Mouse (Mus musculus): ENCODE results near the gene Sh3yl1.

Gene Sh3yl1

DNA sequence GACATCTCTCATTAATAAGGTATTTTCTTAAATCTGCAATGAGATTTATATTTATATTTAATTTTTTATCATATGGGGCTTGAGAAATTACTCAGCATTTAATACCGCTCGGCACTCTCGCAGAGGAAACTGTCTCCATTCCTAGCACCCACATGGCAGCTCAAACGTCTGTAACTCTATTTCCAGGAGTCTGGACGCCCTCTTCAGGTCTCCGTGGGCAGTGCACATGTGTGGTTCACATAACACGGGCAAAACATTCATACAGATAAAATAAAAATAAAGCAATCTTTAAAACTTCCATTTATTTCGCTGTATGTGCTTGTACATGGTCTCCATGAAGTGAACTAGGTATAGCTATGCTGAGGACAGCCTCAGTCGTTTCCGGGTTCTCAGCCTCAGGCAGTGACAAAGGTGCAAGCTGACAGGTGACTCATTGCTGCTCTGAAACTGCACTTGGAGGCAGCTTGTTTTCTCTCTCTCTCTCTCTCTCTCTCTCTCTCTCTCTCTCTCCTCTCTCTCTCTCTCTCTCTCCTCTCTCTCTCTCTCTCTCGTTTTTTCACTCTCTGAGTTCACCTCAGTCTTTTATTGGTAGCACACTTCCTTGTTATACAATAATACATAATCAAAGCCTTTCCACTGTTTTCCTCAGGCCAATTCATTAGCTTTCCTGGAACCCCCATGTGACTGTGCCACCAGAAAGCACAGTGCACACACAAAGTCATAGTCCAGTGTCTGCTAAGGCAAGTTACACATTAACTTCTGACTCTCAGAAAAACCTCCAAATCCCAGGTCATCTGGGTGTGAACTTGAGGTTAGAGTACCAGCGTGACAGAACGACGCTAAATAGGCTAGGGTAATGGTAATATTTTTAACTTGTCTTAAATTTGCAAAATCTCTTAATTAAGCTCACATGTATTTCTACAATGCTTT, 31.9 kb downstream of the Sh3yl1 start:
- no peak for DNase-seq (ENCODE audit: low read depth, low spot score)

DNA sequence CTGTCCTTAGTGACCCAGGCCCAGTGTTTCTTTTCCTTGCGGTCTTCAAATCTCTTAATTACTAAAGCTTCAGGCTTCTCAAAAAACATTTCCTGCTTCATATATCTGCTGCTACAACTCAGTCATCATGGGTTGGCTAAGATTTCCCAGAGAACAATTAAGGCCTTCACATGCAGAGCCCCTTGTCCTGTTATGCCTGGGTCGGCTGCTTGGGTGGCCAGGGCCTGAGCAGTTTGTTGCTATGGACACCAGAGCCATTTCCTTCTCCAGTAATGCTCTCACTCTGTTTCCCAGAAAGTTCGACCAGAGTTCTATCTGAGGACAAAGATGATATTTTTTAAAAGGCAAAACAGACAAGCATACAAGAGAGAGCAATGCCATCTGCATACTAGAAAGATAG, 32.7 kb downstream of the Sh3yl1 start:
- DNase-seq (ENCODE audit: low read depth, low spot score) = no peak

GRCm38 (mm10) chr12:30970700-30971099, 59.2 kb downstream of the Sh3yl1 start:
- no peak for DNase-seq (ENCODE audit: low read depth, low spot score)

- DNase-seq (ENCODE audit: low read depth, low spot score) = no peak
Observed at GRCm38 (mm10) chr12:31003795-31004194, 92.3 kb downstream of the Sh3yl1 start.

- peak; percentile 69 for DNase-seq (ENCODE audit: low read depth, low spot score)
Observed at GRCm38 (mm10) chr12:31005010-31005409, 93.5 kb downstream of the Sh3yl1 start.

DNA sequence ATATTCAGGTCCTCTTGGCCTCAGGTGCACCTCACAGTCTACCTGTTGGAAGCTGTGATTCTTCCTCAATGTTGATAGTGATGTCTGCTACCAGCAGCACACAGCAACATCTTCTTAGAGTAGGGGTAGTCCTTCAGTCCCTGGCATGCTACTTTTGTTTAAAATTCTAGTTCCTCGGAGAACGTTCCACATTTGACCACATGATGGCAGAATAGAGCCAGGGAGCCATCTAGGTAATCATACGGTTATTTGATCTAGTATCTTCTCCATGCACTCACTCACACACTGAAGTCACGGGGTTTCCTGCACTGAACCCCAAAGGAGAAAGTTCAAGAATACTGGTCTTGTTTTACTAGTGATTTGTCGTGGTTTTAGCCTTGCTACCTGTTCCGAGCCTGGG, 96.7 kb downstream of the Sh3yl1 start:
- DNase-seq (ENCODE audit: low read depth, low spot score) = no peak

Data from retina, postnatal 7 days (tissue).